Mouse (Mus musculus): ENCODE measurements at regions not wholly inside any gene's neighbourhood (a gene's known extent, or its start where the extent isn't known, plus 50 kb on each side); places are given as distances from the start of the nearest gene placed in this dataset.

DNA sequence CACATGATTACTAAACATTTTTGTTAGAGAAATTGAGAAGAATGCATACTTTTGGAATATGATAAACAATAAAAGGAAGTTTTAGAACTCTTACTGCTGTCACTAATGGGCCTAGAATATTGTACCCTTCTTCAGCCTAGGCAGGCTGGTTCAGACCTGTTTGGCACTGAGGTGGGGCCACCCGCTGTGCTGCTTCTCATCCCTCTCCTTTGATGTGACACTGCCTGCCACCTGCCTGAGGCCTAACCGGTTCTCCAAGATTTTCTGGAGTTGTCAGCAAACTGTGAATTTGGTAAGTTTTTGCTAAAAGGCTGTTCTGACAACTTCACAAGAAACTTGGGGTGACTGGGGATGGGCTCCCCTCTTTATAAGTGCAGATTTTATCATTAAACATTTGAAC is 714.8 kb downstream of the Slitrk1 start:
- no peaks in the 10 kb centered on the region for H3K36me3 ChIP-seq (ENCODE audit: control insufficient read depth, insufficient read depth, low read length)
- no peaks in the 10 kb centered on the region for H3K4me1 ChIP-seq (replicated peaks; ENCODE audit: control insufficient read depth, insufficient read depth, low read length)
- H3K4me3 ChIP-seq (ENCODE audit: low read depth, low read length), result no peak overlapping the region
- DNase-seq (ENCODE audit: low spot score) (no peak), ATAC-seq (ENCODE audit: low FRiP score) (no peak)
- no peaks in the 10 kb centered on the region for H3K9me3 ChIP-seq (ENCODE audit: control insufficient read depth, low read length)
- no peaks in the 10 kb centered on the region for H3K27me3 ChIP-seq (ENCODE audit: control insufficient read depth, insufficient read depth, low read length)
- H3K27ac ChIP-seq (ENCODE audit: low read depth, low read length), result no peak overlapping the region
- no peak overlapping the region for H3K4me2 ChIP-seq (replicated peaks; ENCODE audit: low read depth, low read length)
- H3K9ac ChIP-seq (ENCODE audit: low read depth, low read length), result no peak overlapping the region
- WGBS, result 32% methylated on average over 2 of the region's 2 CpGs

DNA sequence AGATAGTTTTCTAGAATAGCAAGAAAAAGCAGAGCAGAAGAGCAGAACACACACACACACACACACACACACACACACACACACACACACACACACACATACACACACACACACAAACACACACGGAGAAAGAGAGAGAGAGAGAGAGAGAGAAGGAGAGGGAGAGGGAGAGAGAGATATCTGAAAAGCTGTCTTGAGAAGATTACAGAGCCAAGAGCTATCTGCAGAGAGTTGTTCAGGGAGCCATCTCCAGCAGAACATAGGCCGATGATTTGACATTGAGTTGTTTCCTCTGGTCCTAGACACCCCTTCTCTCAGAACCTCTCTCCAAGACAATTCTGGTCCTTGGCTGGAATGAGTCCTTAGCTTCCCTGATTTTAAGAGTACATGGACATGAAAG is 733.0 kb downstream of the Slitrk1 start:
- H3K4me2 ChIP-seq (replicated peaks; ENCODE audit: low read depth, low read length), result no peak overlapping the region
- no peak overlapping the region for H3K27ac ChIP-seq (ENCODE audit: low read depth, low read length)
- no peak overlapping the region for H3K4me3 ChIP-seq (ENCODE audit: low read depth, low read length)
- H3K9ac ChIP-seq (ENCODE audit: low read depth, low read length), result no peak overlapping the region
- no peak for ATAC-seq (ENCODE audit: low FRiP score)
- 100% methylated on average over 1 of the region's 2 CpGs for WGBS
- H3K27me3 ChIP-seq (ENCODE audit: control insufficient read depth, insufficient read depth, low read length), result no peaks in the 10 kb centered on the region
- DNase-seq (ENCODE audit: low spot score), result no peak
- H3K4me1 ChIP-seq (replicated peaks; ENCODE audit: control insufficient read depth, insufficient read depth, low read length), result no peaks in the 10 kb centered on the region
- no peaks in the 10 kb centered on the region for H3K9me3 ChIP-seq (ENCODE audit: control insufficient read depth, low read length)
- no peaks in the 10 kb centered on the region for H3K36me3 ChIP-seq (ENCODE audit: control insufficient read depth, insufficient read depth, low read length)

- Histone ChIP-seq H3K9ac (ENCODE audit: low read depth, low read length) (no peak overlapping the region), H3K4me3 (ENCODE audit: low read depth, low read length) (no peak overlapping the region), H3K4me2 (replicated peaks; ENCODE audit: low read depth, low read length) (no peak overlapping the region), H3K4me1 (replicated peaks; ENCODE audit: control insufficient read depth, insufficient read depth, low read length) (no peaks in the 10 kb centered on the region), H3K36me3 (ENCODE audit: control insufficient read depth, insufficient read depth, low read length) (no peaks in the 10 kb centered on the region), H3K9me3 (ENCODE audit: control insufficient read depth, low read length) (no peaks in the 10 kb centered on the region), H3K27me3 (ENCODE audit: control insufficient read depth, insufficient read depth, low read length) (no peaks in the 10 kb centered on the region), H3K27ac (ENCODE audit: low read depth, low read length) (no peak overlapping the region)
- DNase-seq (ENCODE audit: low spot score) (no peak), ATAC-seq (ENCODE audit: low FRiP score) (no peak)
- 82% methylated on average over 2 of the region's 2 CpGs for WGBS
Observed at GRCm38 (mm10) chr14:108175275-108175860, 738.6 kb downstream of the Slitrk1 start.

GRCm38 (mm10) chr14:108152981-108153380 is 761.0 kb downstream of the Slitrk1 start:
- Histone ChIP-seq H3K9ac (ENCODE audit: low read depth, low read length) (no peak overlapping the region), H3K36me3 (ENCODE audit: control insufficient read depth, insufficient read depth, low read length) (no peaks in the 10 kb centered on the region), H3K4me3 (ENCODE audit: low read depth, low read length) (no peak overlapping the region), H3K27ac (ENCODE audit: low read depth, low read length) (no peak overlapping the region), H3K27me3 (ENCODE audit: control insufficient read depth, insufficient read depth, low read length) (no peaks in the 10 kb centered on the region), H3K4me1 (replicated peaks; ENCODE audit: control insufficient read depth, insufficient read depth, low read length) (no peaks in the 10 kb centered on the region), H3K4me2 (replicated peaks; ENCODE audit: low read depth, low read length) (no peak overlapping the region), H3K9me3 (ENCODE audit: control insufficient read depth, low read length) (no peaks in the 10 kb centered on the region)
- 0 out of 2 replicates have a peak, but pooled peaks have one; percentile 12 for ATAC-seq (ENCODE audit: low FRiP score)
- no peak for DNase-seq (ENCODE audit: low spot score)
- WGBS, result 79% methylated on average over 5 of the region's 5 CpGs

GRCm38 (mm10) chr14:108123147-108123546 is 790.8 kb downstream of the Slitrk1 start:
- Histone ChIP-seq H3K9me3 (ENCODE audit: control insufficient read depth, low read length) (no peaks in the 10 kb centered on the region), H3K4me1 (replicated peaks; ENCODE audit: control insufficient read depth, insufficient read depth, low read length) (no peaks in the 10 kb centered on the region), H3K4me3 (ENCODE audit: low read depth, low read length) (no peak overlapping the region), H3K4me2 (replicated peaks; ENCODE audit: low read depth, low read length) (no peak overlapping the region), H3K9ac (ENCODE audit: low read depth, low read length) (no peak overlapping the region), H3K36me3 (ENCODE audit: control insufficient read depth, insufficient read depth, low read length) (no peaks in the 10 kb centered on the region), H3K27me3 (ENCODE audit: control insufficient read depth, insufficient read depth, low read length) (no peaks in the 10 kb centered on the region), H3K27ac (ENCODE audit: low read depth, low read length) (no peak overlapping the region)
- WGBS, result 96% methylated on average over 2 of the region's 2 CpGs
- ATAC-seq (ENCODE audit: low FRiP score) (no peak), DNase-seq (ENCODE audit: low spot score) (no peak)

DNA sequence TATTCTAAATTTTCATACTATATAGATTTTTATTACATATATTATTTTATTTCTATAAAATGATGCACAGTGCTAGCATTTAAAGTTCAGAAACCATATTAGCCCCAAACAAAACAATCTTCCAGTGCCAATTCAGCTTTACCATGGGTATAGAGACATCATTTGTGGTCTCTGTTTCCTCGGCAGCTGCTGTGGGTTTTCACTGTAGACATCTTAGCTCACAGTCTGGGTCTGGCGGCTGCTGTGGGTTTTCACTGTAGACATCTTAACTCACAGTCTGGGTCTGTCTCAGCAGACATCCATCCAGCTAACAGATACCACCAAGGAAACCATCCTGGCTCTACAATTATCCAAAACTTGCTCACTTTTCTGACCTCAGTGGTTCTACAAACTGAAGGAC is 808.9 kb downstream of the Slitrk1 start:
- no peak for ATAC-seq (ENCODE audit: low FRiP score)
- DNase-seq (ENCODE audit: low spot score), result no peak
- Histone ChIP-seq H3K9ac (ENCODE audit: low read depth, low read length) (no peak overlapping the region), H3K4me1 (replicated peaks; ENCODE audit: control insufficient read depth, insufficient read depth, low read length) (no peaks in the 10 kb centered on the region), H3K9me3 (ENCODE audit: control insufficient read depth, low read length) (no peaks in the 10 kb centered on the region), H3K27ac (ENCODE audit: low read depth, low read length) (no peak overlapping the region), H3K4me2 (replicated peaks; ENCODE audit: low read depth, low read length) (no peak overlapping the region), H3K4me3 (ENCODE audit: low read depth, low read length) (no peak overlapping the region), H3K27me3 (ENCODE audit: control insufficient read depth, insufficient read depth, low read length) (no peaks in the 10 kb centered on the region), H3K36me3 (ENCODE audit: control insufficient read depth, insufficient read depth, low read length) (no peaks in the 10 kb centered on the region)
- 78% methylated on average over 2 of the region's 2 CpGs for WGBS

DNA sequence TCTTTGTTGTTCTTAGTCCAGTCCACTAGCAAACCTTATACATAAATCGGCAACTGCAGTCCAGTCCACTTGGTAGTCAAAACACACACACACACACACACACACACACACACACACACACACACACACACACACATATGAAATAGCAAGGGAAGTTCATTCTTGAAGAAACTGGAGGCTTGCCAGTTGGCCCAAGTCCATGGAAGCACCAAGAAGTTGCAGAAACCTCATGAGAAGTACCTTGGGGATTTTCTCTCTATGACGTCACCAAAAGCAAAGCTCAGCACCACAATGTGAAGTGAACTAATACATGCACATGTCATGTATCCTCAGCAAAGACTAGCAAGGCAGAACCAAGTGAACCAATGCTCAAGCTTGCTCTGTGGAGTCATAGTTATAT is 823.0 kb downstream of the Slitrk1 start:
- H3K27ac ChIP-seq (ENCODE audit: low read depth, low read length), result no peak overlapping the region
- H3K4me3 ChIP-seq (ENCODE audit: low read depth, low read length), result no peak overlapping the region
- H3K9ac ChIP-seq (ENCODE audit: low read depth, low read length), result no peak overlapping the region
- H3K4me2 ChIP-seq (replicated peaks; ENCODE audit: low read depth, low read length), result no peak overlapping the region
- no peak for DNase-seq (ENCODE audit: low spot score)
- 88% methylated on average over 2 of the region's 2 CpGs for WGBS
- ATAC-seq (ENCODE audit: low FRiP score), result no peak
- H3K36me3 ChIP-seq (ENCODE audit: control insufficient read depth, insufficient read depth, low read length), result no peaks in the 10 kb centered on the region
- no peaks in the 10 kb centered on the region for H3K9me3 ChIP-seq (ENCODE audit: control insufficient read depth, low read length)
- H3K27me3 ChIP-seq (ENCODE audit: control insufficient read depth, insufficient read depth, low read length), result no peaks in the 10 kb centered on the region
- H3K4me1 ChIP-seq (replicated peaks; ENCODE audit: control insufficient read depth, insufficient read depth, low read length), result no peaks in the 10 kb centered on the region

DNA sequence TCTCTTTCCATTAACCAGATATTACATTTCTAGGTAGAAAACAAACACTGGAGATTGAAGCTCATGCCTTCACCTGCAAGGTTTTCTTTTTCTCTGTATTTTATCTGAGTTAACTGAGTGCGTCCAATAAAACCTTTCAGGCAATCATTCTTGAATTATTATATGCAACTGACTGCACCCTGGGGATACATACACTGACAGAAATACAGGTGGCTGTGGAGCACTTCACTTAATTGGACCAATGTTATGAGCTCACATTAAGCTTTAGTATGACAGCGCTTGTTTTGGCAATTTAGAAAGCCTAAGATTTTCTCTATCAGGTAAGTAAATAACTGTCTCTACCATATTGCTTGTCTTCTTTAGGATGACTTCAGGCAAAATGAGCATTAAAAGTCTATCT is 864.0 kb downstream of the Slitrk1 start:
- WGBS, result 91% methylated on average over 2 of the region's 2 CpGs
- H3K4me1 ChIP-seq (replicated peaks; ENCODE audit: control insufficient read depth, insufficient read depth, low read length), result no peaks in the 10 kb centered on the region
- no peak for DNase-seq (ENCODE audit: low spot score)
- H3K27ac ChIP-seq (ENCODE audit: low read depth, low read length), result no peak overlapping the region
- H3K4me2 ChIP-seq (replicated peaks; ENCODE audit: low read depth, low read length), result no peak overlapping the region
- no peaks in the 10 kb centered on the region for H3K27me3 ChIP-seq (ENCODE audit: control insufficient read depth, insufficient read depth, low read length)
- H3K36me3 ChIP-seq (ENCODE audit: control insufficient read depth, insufficient read depth, low read length), result no peaks in the 10 kb centered on the region
- no peak overlapping the region for H3K9ac ChIP-seq (ENCODE audit: low read depth, low read length)
- H3K4me3 ChIP-seq (ENCODE audit: low read depth, low read length), result no peak overlapping the region
- ATAC-seq (ENCODE audit: low FRiP score), result no peak
- H3K9me3 ChIP-seq (ENCODE audit: control insufficient read depth, low read length), result no peaks in the 10 kb centered on the region

DNA sequence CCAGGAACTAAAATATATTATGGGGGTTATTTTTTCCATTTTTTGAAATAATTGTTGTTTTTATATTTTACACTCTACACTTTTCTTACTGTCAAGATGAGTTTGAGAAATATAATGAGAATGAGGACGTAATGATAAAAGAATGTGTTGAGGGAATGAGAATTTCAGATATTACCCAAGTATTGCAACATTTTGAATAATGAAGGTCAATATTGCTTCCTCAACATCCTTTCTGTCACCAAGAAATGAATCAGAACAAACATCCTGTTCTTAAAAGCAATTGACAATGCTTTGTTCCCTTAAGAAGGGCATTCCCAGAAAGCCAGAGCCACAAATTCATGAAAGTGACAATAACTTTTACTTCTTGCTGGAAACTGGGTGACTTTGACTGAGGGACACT is 878.0 kb downstream of the Slitrk1 start:
- no peaks in the 10 kb centered on the region for H3K27me3 ChIP-seq (ENCODE audit: control insufficient read depth, insufficient read depth, low read length)
- DNase-seq (ENCODE audit: low spot score), result no peak
- H3K27ac ChIP-seq (ENCODE audit: low read depth, low read length), result no peak overlapping the region
- no peaks in the 10 kb centered on the region for H3K4me1 ChIP-seq (replicated peaks; ENCODE audit: control insufficient read depth, insufficient read depth, low read length)
- H3K9ac ChIP-seq (ENCODE audit: low read depth, low read length), result no peak overlapping the region
- H3K36me3 ChIP-seq (ENCODE audit: control insufficient read depth, insufficient read depth, low read length), result no peaks in the 10 kb centered on the region
- no peak for ATAC-seq (ENCODE audit: low FRiP score)
- H3K9me3 ChIP-seq (ENCODE audit: control insufficient read depth, low read length), result no peaks in the 10 kb centered on the region
- H3K4me3 ChIP-seq (ENCODE audit: low read depth, low read length), result no peak overlapping the region
- WGBS, result 93% methylated on average over 1 of the region's 1 CpGs
- H3K4me2 ChIP-seq (replicated peaks; ENCODE audit: low read depth, low read length), result no peak overlapping the region

All from hindbrain, embryonic 11.5 days (tissue).